In genomic region chr13:51748009-51748552, GRCm38 (mm10) we compare ENCODE assay signal across 8 mouse cellular contexts. TPM values are rescaled to one million over a fixed set of nuclear protein-coding genes. Genes with fewer than 3 reads are reported as not detected.
DNase-seq lines count a peak whose midpoint lies in the region; ATAC-seq lines count a peak whose summit lies in the region.

No protein-coding gene starts in this region.

- peak overlapping the region; percentile 18; the same call in 1 of the 2 replicates for H3K27ac ChIP-seq in neural tube, embryonic 13.5 days (replicated peaks)
- peak overlapping the region in 1 of 2 experiments; percentile 24; a peak in 1 of 4 replicates for H3K27ac ChIP-seq in heart, embryonic 14.5 days (replicated peaks in 1 of 2; ENCODE audit: control insufficient read depth in 1 of 2, insufficient read depth in 1 of 2, low read depth in 2 of 2, low read length in 2 of 2)
- H3K27ac ChIP-seq in midbrain, embryonic 11.5 days (ENCODE audit: low read depth, low read length): no peak overlapping the region

- no peaks in the 10 kb centered on the region for H3K36me3 ChIP-seq in neural tube, embryonic 13.5 days
- H3K36me3 ChIP-seq in heart, embryonic 14.5 days (ENCODE audit: control insufficient read depth, insufficient read depth, low read length): no peaks in the 10 kb centered on the region
- H3K36me3 ChIP-seq in midbrain, embryonic 11.5 days (ENCODE audit: control insufficient read depth, insufficient read depth, low read length): no peaks in the 10 kb centered on the region

- no peaks in the 10 kb centered on the region for H3K27me3 ChIP-seq in neural tube, embryonic 13.5 days
- no peaks in the 10 kb centered on the region for H3K27me3 ChIP-seq in heart, embryonic 14.5 days (ENCODE audit: control insufficient read depth, insufficient read depth, low read length)
- H3K27me3 ChIP-seq in midbrain, embryonic 11.5 days (ENCODE audit: control insufficient read depth, insufficient read depth, low read length): no peaks in the 10 kb centered on the region

- peak; percentile 13 for ATAC-seq in neural tube, embryonic 13.5 days (ENCODE audit: low read depth)
- ATAC-seq in heart, embryonic 14.5 days (ENCODE audit: insufficient number of reproducible peaks, insufficient read depth, low FRiP score, low read depth): peak; percentile 46; the same call in 1 of the 2 replicates
- ATAC-seq in megakaryocyte-erythroid progenitor cell, adult 5-6 weeks (replicated peaks; ENCODE audit: low FRiP score, low TSS enrichment, poor library complexity, severe bottlenecking): peak; percentile 90
- no peak for ATAC-seq in midbrain, embryonic 11.5 days (ENCODE audit: low FRiP score)

- H3K9me3 ChIP-seq in neural tube, embryonic 13.5 days: no peaks in the 10 kb centered on the region
- no peaks in the 10 kb centered on the region for H3K9me3 ChIP-seq in heart, embryonic 14.5 days (ENCODE audit: control insufficient read depth, low read length)
- no peaks in the 10 kb centered on the region for H3K9me3 ChIP-seq in midbrain, embryonic 11.5 days (ENCODE audit: control insufficient read depth, low read length)

- no peak for DNase-seq in neural tube, embryonic 10.5 days (ENCODE audit: extremely low spot score, low spot score)
- DNase-seq in c-Kit-positive CD71-negative TER-119-negative erythroid progenitor cells, embryonic 14.5 days (ENCODE audit: low read depth): peak; percentile 53
- peak; percentile 55 to 63 for DNase-seq in kidney, postnatal 4 days
- no peak for DNase-seq in embryo, embryonic 10.5 days (ENCODE audit: low spot score)
- no peak for DNase-seq in midbrain, embryonic 11.5 days (ENCODE audit: low spot score, missing footprints)

- no peak overlapping the region for H3K4me3 ChIP-seq in neural tube, embryonic 13.5 days
- H3K4me3 ChIP-seq in heart, embryonic 14.5 days (ENCODE audit: control insufficient read depth in 1 of 2, insufficient read depth in 1 of 2, low read depth in 1 of 2, low read length in 2 of 2): no peak overlapping the region
- H3K4me3 ChIP-seq in midbrain, embryonic 11.5 days (ENCODE audit: low read depth, low read length): no peak overlapping the region

- 70% methylated on average over 12 of the region's 12 CpGs for WGBS in neural tube, embryonic 13.5 days
- WGBS in heart, embryonic 14.5 days: 48% methylated on average over 12 of the region's 12 CpGs
- WGBS in midbrain, embryonic 11.5 days: 73% methylated on average over 12 of the region's 12 CpGs

- no peak overlapping the region for H3K4me2 ChIP-seq in neural tube, embryonic 13.5 days
- no peak overlapping the region for H3K4me2 ChIP-seq in heart, embryonic 14.5 days (ENCODE audit: low read length)
- H3K4me2 ChIP-seq in midbrain, embryonic 11.5 days: no peak overlapping the region

- H3K9ac ChIP-seq in neural tube, embryonic 13.5 days: no peak overlapping the region
- H3K9ac ChIP-seq in heart, embryonic 14.5 days (ENCODE audit: low read length): no peak overlapping the region
- no peak overlapping the region for H3K9ac ChIP-seq in midbrain, embryonic 11.5 days (ENCODE audit: low read length)

- H3K4me1 ChIP-seq in neural tube, embryonic 13.5 days (replicated peaks): peaks cover 33% of the 10 kb centered on the region
- peaks cover 37 to 57% of the 10 kb centered on the region in 2 experiments for H3K4me1 ChIP-seq in heart, embryonic 14.5 days (ENCODE audit: control insufficient read depth in 2 of 2, insufficient read depth in 2 of 2, low read length in 2 of 2)
- H3K4me1 ChIP-seq in midbrain, embryonic 11.5 days (ENCODE audit: control insufficient read depth, insufficient read depth, low read length): peaks cover 5% of the 10 kb centered on the region

RNA-seq across cellular contexts. Expression of gene Sema4d, which starts 45.5 kb away (rescaled TPM):
- 14.3 TPM in 2 replicates for polyA plus RNA-seq in neural tube, embryonic 13.5 days (2015; fragmentation: Nextera tagmentation; extraction: Ambion mirVana)
- polyA plus RNA-seq in heart, embryonic 14.5 days (2014; fragmentation: Nextera tagmentation; extraction: Ambion mirVana): 17.4 and 21.1 TPM in 2 replicates
- total RNA-seq in megakaryocyte-erythroid progenitor cell, adult 5-6 weeks (2014; fragmentation: Nextera tagmentation): 38.5 and 38.8 TPM in 2 replicates
- 16.0 and 18.0 TPM in 2 replicates for total RNA-seq in megakaryocyte-erythroid progenitor cell, adult 5-6 weeks (2017)
- polyA plus RNA-seq in midbrain, embryonic 11.5 days (2014; fragmentation: Nextera tagmentation; extraction: Ambion mirVana): 4.9 and 5.0 TPM in 2 replicates

Comparison
In these comparisons a context has a peak if more than half of its experiments do, and no peak if none do; other contexts are left out.
1. DNase-seq: peak in c-Kit-positive CD71-negative TER-119-negative erythroid progenitor cells, embryonic 14.5 days (single experiment) and kidney, postnatal 4 days (2 of 2); none in neural tube, embryonic 10.5 days (single experiment), embryo, embryonic 10.5 days (single experiment) and midbrain, embryonic 11.5 days (single experiment).